Mouse (Mus musculus) olfactory bulb, adult 2 months (tissue): ENCODE results near the gene Sec24d.

Source experiments
- CTCF ChIP-seq: fragments of 200-500 bp; IDR thresholded peaks from 2 replicates; pipeline ENCODE4 v1.5.1; 2012; ENCODE audit warnings: low read depth, mild to moderate bottlenecking, low read length, moderate library complexity; ENCODE audit not compliant: insufficient read depth
- POLR2A ChIP-seq: fragments of 200-500 bp; IDR thresholded peaks from 2 replicates; pipeline ENCODE4 v1.6.1; 2012; ENCODE audit warnings: mild to moderate bottlenecking, low read depth, low read length, moderate library complexity; ENCODE audit not compliant: insufficient read depth

DNA sequence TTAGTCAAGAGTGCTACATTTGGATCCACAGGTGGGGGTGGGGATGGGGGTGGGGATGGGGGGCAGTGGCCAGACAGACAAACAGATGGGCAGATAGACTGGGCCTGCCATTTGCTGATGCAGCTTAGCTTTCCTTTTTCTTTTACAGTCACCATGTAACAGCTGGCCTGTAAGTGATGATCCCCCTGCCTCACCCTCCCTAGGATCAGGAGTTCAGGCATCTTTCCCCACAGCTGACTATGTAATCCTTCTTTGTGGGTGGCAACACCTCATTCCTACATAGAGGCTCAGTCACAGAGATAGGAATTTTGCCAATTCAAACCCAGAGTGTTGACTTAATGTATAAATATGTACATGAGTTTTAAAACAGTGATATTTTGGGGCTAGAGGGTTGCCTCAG lies 18.4 kb downstream of the Sec24d start:
- TF ChIP-seq CTCF (no peak), POLR2A (no peak)
